Mouse (Mus musculus): ENCODE data around the gene Olfr894. TPM values are rescaled to one million over a fixed set of nuclear protein-coding genes. Genes with fewer than 3 reads are reported as not detected.

The Olfr894 gene
- polyA plus RNA-seq (2012; ENCODE audit: low replicate concordance): not detected in 2 replicates

DNA sequence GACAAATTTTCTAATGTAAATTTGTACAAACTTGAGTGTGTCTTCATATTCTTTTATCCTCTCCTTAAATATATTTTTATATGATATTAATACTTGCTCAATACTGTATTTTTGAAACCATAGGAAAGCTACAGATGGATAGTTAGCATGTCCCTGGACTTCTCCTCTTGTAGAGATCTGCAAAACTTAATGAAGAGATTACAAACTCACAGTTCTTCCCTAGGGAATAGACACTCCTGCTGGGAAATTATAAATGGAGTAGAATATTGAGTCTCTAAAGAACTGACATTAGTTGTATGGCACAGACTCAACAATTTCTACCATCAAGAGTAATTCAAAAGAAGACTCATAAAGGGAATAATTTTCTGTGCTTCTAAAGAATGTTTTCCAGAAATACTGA, at the start of gene Olfr894:
TSS of gene Olfr894 (plus strand) at position 301 of the 400 bp plus-strand sequence.

GRCm38 (mm10) chr9:38180721-38181120, 37.1 kb upstream of the Olfr894 start, which contains the start of gene Olfr891:
TSS of gene Olfr891 (minus strand) at chr9:38180821.

DNA sequence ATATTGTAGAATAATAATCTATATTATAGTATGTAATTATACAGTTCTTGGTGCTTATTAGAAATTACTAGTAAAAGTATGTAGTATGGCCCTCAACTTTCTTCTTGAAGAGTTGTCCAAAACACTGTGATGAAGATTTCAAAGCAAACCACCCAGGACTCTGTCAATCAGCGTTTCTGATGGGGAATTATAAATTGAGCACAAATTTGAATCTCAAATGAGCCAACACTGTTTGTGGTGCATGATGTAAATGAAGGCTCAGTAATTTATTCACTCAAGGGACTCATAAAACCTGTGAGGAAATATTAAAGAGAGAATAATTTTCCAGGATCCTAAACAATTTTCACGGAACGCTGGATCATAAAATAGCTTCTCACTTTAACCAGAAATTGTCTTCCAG, 9.8 kb upstream of the Olfr894 start, which contains the start of gene Olfr893:
TSS of gene Olfr893 (plus strand) at position 301 of the 400 bp plus-strand sequence.

DNA sequence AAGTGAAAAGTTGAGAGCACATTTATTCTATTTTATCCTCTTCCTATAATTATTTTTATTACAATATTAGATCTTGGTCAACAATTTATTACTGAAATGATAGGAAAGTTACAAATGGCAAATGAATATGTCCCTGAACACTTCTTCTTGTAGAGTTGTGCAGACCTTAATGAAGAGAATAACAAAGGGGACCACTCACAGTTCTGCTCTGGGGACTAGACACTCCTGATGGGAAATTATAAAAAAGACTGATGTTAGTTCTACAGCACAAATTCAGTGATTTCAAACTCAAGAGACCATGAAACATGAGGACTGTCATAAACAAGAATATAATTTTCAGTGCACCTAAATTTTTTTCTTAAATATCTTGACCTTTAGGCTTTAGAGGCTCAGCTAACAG, 34.6 kb downstream of the Olfr894 start, which contains the start of gene Olfr143:
TSS of gene Olfr143 (plus strand) at position 301 of the 400 bp plus-strand sequence.

GRCm38 (mm10) chr9:38267551-38267950, 49.7 kb downstream of the Olfr894 start, which contains the start of gene Olfr895:
TSS of gene Olfr895 (plus strand) at chr9:38267851.

Other genes starting within 250 kb of the Olfr894 start
- gene Olfr881, start 226.2 kb upstream of the Olfr894 start, polyA plus RNA-seq (2012; ENCODE audit: low replicate concordance): not detected in 2 replicates
- gene Olfr883, start 192.2 kb upstream of the Olfr894 start, polyA plus RNA-seq (2012; ENCODE audit: low replicate concordance): not detected in 2 replicates
- gene Olfr884, start 171.5 kb upstream of the Olfr894 start, polyA plus RNA-seq (2012; ENCODE audit: low replicate concordance): not detected in 2 replicates
- gene Olfr885, start 156.7 kb upstream of the Olfr894 start, polyA plus RNA-seq (2012; ENCODE audit: low replicate concordance): not detected in 2 replicates
- gene Olfr887, start 134.0 kb upstream of the Olfr894 start, polyA plus RNA-seq (2012; ENCODE audit: low replicate concordance): 0.05 TPM in 1 of 2 replicates, not detected in the other
- gene Olfr888, start 109.9 kb upstream of the Olfr894 start, polyA plus RNA-seq (2012; ENCODE audit: low replicate concordance): not detected in 2 replicates
- gene Olfr889, start 102.9 kb upstream of the Olfr894 start, polyA plus RNA-seq (2012; ENCODE audit: low replicate concordance): not detected in 2 replicates
- not detected in 2 replicates for gene Olfr890, start 75.5 kb upstream of the Olfr894 start, polyA plus RNA-seq (2012; ENCODE audit: low replicate concordance)
- gene Olfr891, start 37.2 kb upstream of the Olfr894 start, polyA plus RNA-seq (2012; ENCODE audit: low replicate concordance): not detected in 2 replicates
- gene Olfr893, start 9.7 kb upstream of the Olfr894 start, polyA plus RNA-seq (2012; ENCODE audit: low replicate concordance): not detected in 2 replicates
- gene Olfr143, start 34.7 kb downstream of the Olfr894 start, polyA plus RNA-seq (2012; ENCODE audit: low replicate concordance): not detected in 2 replicates
- gene Olfr895, start 49.8 kb downstream of the Olfr894 start, polyA plus RNA-seq (2012; ENCODE audit: low replicate concordance): not detected in 2 replicates
- not detected in 2 replicates for gene Olfr896-ps1, start 73.1 kb downstream of the Olfr894 start, polyA plus RNA-seq (2012; ENCODE audit: low replicate concordance)
- not detected in 2 replicates for gene Olfr25, start 111.0 kb downstream of the Olfr894 start, polyA plus RNA-seq (2012; ENCODE audit: low replicate concordance)
- gene Olfr898, start 130.4 kb downstream of the Olfr894 start, polyA plus RNA-seq (2012; ENCODE audit: low replicate concordance): not detected in 2 replicates
- not detected in 2 replicates for gene Olfr250, start 148.8 kb downstream of the Olfr894 start, polyA plus RNA-seq (2012; ENCODE audit: low replicate concordance)
- gene Olfr251, start 159.0 kb downstream of the Olfr894 start, polyA plus RNA-seq (2012; ENCODE audit: low replicate concordance): not detected in 2 replicates
- not detected in 2 replicates for gene Olfr147, start 183.6 kb downstream of the Olfr894 start, polyA plus RNA-seq (2012; ENCODE audit: low replicate concordance)
- not detected in 2 replicates for gene Olfr901, start 211.4 kb downstream of the Olfr894 start, polyA plus RNA-seq (2012; ENCODE audit: low replicate concordance)
- gene Olfr902, start 229.6 kb downstream of the Olfr894 start, polyA plus RNA-seq (2012; ENCODE audit: low replicate concordance): not detected in 2 replicates
- gene Olfr904, start 245.1 kb downstream of the Olfr894 start, polyA plus RNA-seq (2012; ENCODE audit: low replicate concordance): not detected in 2 replicates

All from leukemia stem cell, adult 10-12 weeks (primary cell).